Mouse (Mus musculus) gastrocnemius, postnatal 10 days (tissue): ENCODE measurements around the gene Lipc. TPM values are rescaled to one million over a fixed set of nuclear protein-coding genes. Genes with fewer than 3 reads are reported as not detected.

ENCODE experiments used
- DNase-seq: peaks from one replicate; pipeline ENCODE4 v3.0.0; 2021; ENCODE audit warnings: mixed read lengths
- total RNA-seq, 2 experiments: library from RNA; stranded (reverse); gene quantifications; 2 replicates each; pipeline ENCODE4 v1.2.3; 2021

Lipc gene
- total RNA-seq, 2 experiments from 2014 or later: 1.2 TPM; not detected in 1

- no peak for DNase-seq
Measured at GRCm38 (mm10) chr9:70957717-70958116, 5.7 kb upstream of the Lipc start.

GRCm38 (mm10) chr9:70954226-70954625, 2.2 kb upstream of the Lipc start:
- no peak for DNase-seq

- no peak for DNase-seq
Measured at GRCm38 (mm10) chr9:70949336-70949735, 2.7 kb downstream of the Lipc start.

- no peak for DNase-seq
Measured at GRCm38 (mm10) chr9:70947312-70947711, 4.7 kb downstream of the Lipc start.

GRCm38 (mm10) chr9:70942686-70943333, 9.2 kb downstream of the Lipc start:
- no peak for DNase-seq

- no peak for DNase-seq
Measured at GRCm38 (mm10) chr9:70939752-70940501, 12.1 kb downstream of the Lipc start.

GRCm38 (mm10) chr9:70938850-70939249, 13.2 kb downstream of the Lipc start:
- DNase-seq: no peak

GRCm38 (mm10) chr9:70938134-70938533, 13.9 kb downstream of the Lipc start:
- DNase-seq: no peak

- no peak for DNase-seq
Measured at GRCm38 (mm10) chr9:70934587-70935295, 17.3 kb downstream of the Lipc start.

GRCm38 (mm10) chr9:70930641-70931020, 21.4 kb downstream of the Lipc start:
- no peak for DNase-seq

- peak; percentile 34 for DNase-seq
Measured at GRCm38 (mm10) chr9:70929840-70930640, 22.0 kb downstream of the Lipc start.

GRCm38 (mm10) chr9:70928472-70928871, 23.6 kb downstream of the Lipc start:
- no peak for DNase-seq

GRCm38 (mm10) chr9:70927701-70928100, 24.3 kb downstream of the Lipc start:
- no peak for DNase-seq

- DNase-seq: no peak
Measured at GRCm38 (mm10) chr9:70926820-70927588, 25.0 kb downstream of the Lipc start.

GRCm38 (mm10) chr9:70925225-70925624, 26.8 kb downstream of the Lipc start:
- no peak for DNase-seq

GRCm38 (mm10) chr9:70924763-70925162, 27.3 kb downstream of the Lipc start:
- no peak for DNase-seq

GRCm38 (mm10) chr9:70921781-70922565, 30.1 kb downstream of the Lipc start:
- DNase-seq: peak; percentile 30

- no peak for DNase-seq
Measured at GRCm38 (mm10) chr9:70921132-70921531, 30.9 kb downstream of the Lipc start.

- no peak for DNase-seq
Measured at GRCm38 (mm10) chr9:70919271-70919670, 32.8 kb downstream of the Lipc start.

GRCm38 (mm10) chr9:70916516-70916915, 35.5 kb downstream of the Lipc start:
- DNase-seq: no peak

GRCm38 (mm10) chr9:70915356-70915685, 36.7 kb downstream of the Lipc start:
- no peak for DNase-seq
